Mouse (Mus musculus) forebrain, embryonic 15.5 days (tissue): ENCODE results near the gene Sept5. TPM values are rescaled to one million over a fixed set of nuclear protein-coding genes. Genes with fewer than 3 reads are reported as not detected.

Experiments used
- ATAC-seq: fragments of 200-750 bp; cut with Nextera tagmentation; replicated peaks from 2 replicates; pipeline ENCODE4 v1.8.0; 2017; ENCODE audit warnings: mild to moderate bottlenecking, moderate TSS enrichment, moderate library complexity
- H3K27ac ChIP-seq: fragments of 300-500 bp; sonication (generic); replicated peaks from 2 replicates; pipeline ENCODE4 v1.5.1; 2015; ENCODE audit warnings: mild to moderate bottlenecking, inconsistent platforms
- H3K27me3 ChIP-seq: fragments of 300-500 bp; sonication (generic); 2 replicates; pipeline ENCODE4 v1.6.1; 2015; ENCODE audit warnings: inconsistent platforms
- H3K36me3 ChIP-seq: fragments of 300-500 bp; sonication (generic); 2 replicates; pipeline ENCODE4 v1.6.1; 2015; ENCODE audit warnings: mild to moderate bottlenecking, inconsistent platforms
- H3K4me1 ChIP-seq: fragments of 300-500 bp; sonication (generic); 2 replicates; pipeline ENCODE4 v1.6.1; 2015; ENCODE audit warnings: inconsistent platforms
- H3K4me2 ChIP-seq: fragments of 300-500 bp; sonication (generic); replicated peaks from 2 replicates; pipeline ENCODE4 v1.6.1; 2015; ENCODE audit warnings: mild to moderate bottlenecking, inconsistent platforms
- H3K4me3 ChIP-seq: fragments of 300-500 bp; sonication (generic); 2 replicates; pipeline ENCODE4 v1.5.1; 2015; ENCODE audit warnings: mild to moderate bottlenecking, inconsistent platforms
- H3K9ac ChIP-seq: fragments of 300-500 bp; sonication (generic); replicated peaks from 2 replicates; pipeline ENCODE4 v1.6.1; 2015; ENCODE audit warnings: mild to moderate bottlenecking, inconsistent platforms
- H3K9me3 ChIP-seq: fragments of 300-500 bp; sonication (generic); 2 replicates; pipeline ENCODE4 v1.6.1; 2016; ENCODE audit warnings: inconsistent platforms
- WGBS: fragments of 180-500 bp; shearing (Covaris S2); methylation state at CpG from one replicate; pipeline ENCODE4 v1.1.7; 2015; ENCODE audit warnings: mixed read lengths; 5-methylcytosine and 5-hydroxymethylcytosine counted together
- polyA plus RNA-seq: library from polyadenylated mRNA; unstranded; fragments of >200 nt; fragmentation: Nextera tagmentation; extraction: Ambion mirVana; gene quantifications from 2 replicates; pipeline ENCODE4 v1.2.1, GENCODE M21; 2015

Sept5 gene
- polyA plus RNA-seq = 194 and 203 TPM in 2 replicates

GRCm38 (mm10) chr16:18629390-18630231 lies at the start of gene Sept5:
Gene Sept5, minus strand, starts transcription at chr16:18629954.
- no peaks in the 10 kb centered on the region for H3K9me3 ChIP-seq
- peak within 1 kb of the TSS; percentile 96 for H3K9ac ChIP-seq
- peak within 1 kb of the TSS; percentile 87 for H3K4me2 ChIP-seq
- WGBS = under 1% methylated on average over 55 of the region's 93 CpGs
- peaks cover 7% of the 10 kb centered on the region for H3K36me3 ChIP-seq
- H3K4me1 ChIP-seq = peaks cover 43% of the 10 kb centered on the region
- peak; percentile 46 for ATAC-seq
- H3K27me3 ChIP-seq = peaks cover 15% of the 10 kb centered on the region
- H3K4me3 ChIP-seq = peak within 1 kb of the TSS; percentile 87
- H3K27ac ChIP-seq = peak within 1 kb of the TSS; percentile 79

- H3K27ac ChIP-seq = no peak overlapping the region
- no peak for ATAC-seq
- WGBS = 48% methylated on average over 5 of the region's 5 CpGs
These were observed 49.4 kb upstream of the Sept5 start for GRCm38 (mm10) chr16:18679112-18679511.

GRCm38 (mm10) chr16:18677746-18678679 lies 48.3 kb upstream of the Sept5 start:
- Histone ChIP-seq H3K4me2 (no peak overlapping the region), H3K9ac (no peak overlapping the region), H3K4me1 (no peaks in the 10 kb centered on the region), H3K9me3 (no peaks in the 10 kb centered on the region), H3K27me3 (no peaks in the 10 kb centered on the region), H3K36me3 (no peaks in the 10 kb centered on the region), H3K4me3 (no peak overlapping the region), H3K27ac (no peak overlapping the region)
- 41% methylated on average over 17 of the region's 17 CpGs for WGBS
- no peak for ATAC-seq

More at GRCm38 (mm10) chr16:18679112-18679511, 49.4 kb upstream of the Sept5 start:
- Histone ChIP-seq H3K9ac (no peak overlapping the region), H3K27me3 (no peaks in the 10 kb centered on the region), H3K36me3 (no peaks in the 10 kb centered on the region), H3K4me3 (no peak overlapping the region), H3K4me1 (no peaks in the 10 kb centered on the region), H3K9me3 (no peaks in the 10 kb centered on the region), H3K4me2 (no peak overlapping the region)

- 87% methylated on average over 3 of the region's 3 CpGs for WGBS
- ATAC-seq = no peak
- no peaks in the 10 kb centered on the region for H3K4me1 ChIP-seq
These were observed 43.3 kb upstream of the Sept5 start for GRCm38 (mm10) chr16:18673005-18673404.

GRCm38 (mm10) chr16:18672027-18672426 lies 42.3 kb upstream of the Sept5 start:
- Histone ChIP-seq H3K9ac (no peak overlapping the region), H3K36me3 (no peaks in the 10 kb centered on the region), H3K4me1 (no peaks in the 10 kb centered on the region), H3K27me3 (no peaks in the 10 kb centered on the region), H3K9me3 (no peaks in the 10 kb centered on the region), H3K4me3 (no peak overlapping the region), H3K27ac (no peak overlapping the region), H3K4me2 (no peak overlapping the region)
- WGBS = 75% methylated on average over 5 of the region's 5 CpGs
- ATAC-seq = no peak

More at GRCm38 (mm10) chr16:18673005-18673404, 43.3 kb upstream of the Sept5 start:
- H3K4me3 ChIP-seq = no peak overlapping the region
- H3K27me3 ChIP-seq = no peaks in the 10 kb centered on the region
- H3K9me3 ChIP-seq = no peaks in the 10 kb centered on the region
- no peak overlapping the region for H3K27ac ChIP-seq
- H3K9ac ChIP-seq = no peak overlapping the region
- no peaks in the 10 kb centered on the region for H3K36me3 ChIP-seq
- H3K4me2 ChIP-seq = no peak overlapping the region

- no peak for ATAC-seq
- WGBS = 73% methylated on average over 6 of the region's 6 CpGs
- H3K4me2 ChIP-seq = no peak overlapping the region
- H3K36me3 ChIP-seq = no peaks in the 10 kb centered on the region
- no peak overlapping the region for H3K4me3 ChIP-seq
- H3K27ac ChIP-seq = no peak overlapping the region
- H3K9ac ChIP-seq = no peak overlapping the region
- H3K4me1 ChIP-seq = no peaks in the 10 kb centered on the region
- H3K27me3 ChIP-seq = no peaks in the 10 kb centered on the region
- H3K9me3 ChIP-seq = no peaks in the 10 kb centered on the region
These were observed 40.2 kb upstream of the Sept5 start for GRCm38 (mm10) chr16:18669914-18670313.

GRCm38 (mm10) chr16:18658597-18658996 lies 28.8 kb upstream of the Sept5 start:
- Histone ChIP-seq H3K4me2 (no peak overlapping the region), H3K4me3 (no peak overlapping the region), H3K27ac (no peak overlapping the region), H3K9ac (no peak overlapping the region), H3K9me3 (no peaks in the 10 kb centered on the region), H3K36me3 (no peaks in the 10 kb centered on the region), H3K4me1 (no peaks in the 10 kb centered on the region), H3K27me3 (no peaks in the 10 kb centered on the region)
- no peak for ATAC-seq
- WGBS = 79% methylated on average over 4 of the region's 4 CpGs

GRCm38 (mm10) chr16:18655372-18656098 lies 25.8 kb upstream of the Sept5 start:
- H3K36me3 ChIP-seq = no peaks in the 10 kb centered on the region
- WGBS = 62% methylated on average over 5 of the region's 5 CpGs
- no peaks in the 10 kb centered on the region for H3K4me1 ChIP-seq
- H3K9me3 ChIP-seq = no peaks in the 10 kb centered on the region
- H3K27me3 ChIP-seq = no peaks in the 10 kb centered on the region
- no peak overlapping the region for H3K4me2 ChIP-seq
- no peak overlapping the region for H3K4me3 ChIP-seq
- no peak overlapping the region for H3K9ac ChIP-seq
- ATAC-seq = no peak
- no peak overlapping the region for H3K27ac ChIP-seq

- Histone ChIP-seq H3K4me3 (no peak overlapping the region), H3K27ac (no peak overlapping the region), H3K9ac (no peak overlapping the region), H3K27me3 (no peaks in the 10 kb centered on the region), H3K4me2 (no peak overlapping the region), H3K4me1 (no peaks in the 10 kb centered on the region), H3K36me3 (no peaks in the 10 kb centered on the region), H3K9me3 (no peaks in the 10 kb centered on the region)
- WGBS = 87% methylated on average over 6 of the region's 6 CpGs
- no peak for ATAC-seq
These were observed 23.8 kb upstream of the Sept5 start for GRCm38 (mm10) chr16:18653290-18654160.

- Histone ChIP-seq H3K27ac (no peak overlapping the region), H3K27me3 (no peaks in the 10 kb centered on the region), H3K4me3 (no peak overlapping the region), H3K4me2 (no peak overlapping the region), H3K36me3 (no peaks in the 10 kb centered on the region), H3K4me1 (no peaks in the 10 kb centered on the region), H3K9ac (no peak overlapping the region), H3K9me3 (no peaks in the 10 kb centered on the region)
- ATAC-seq = no peak
- 72% methylated on average over 3 of the region's 3 CpGs for WGBS
These were observed 19.4 kb upstream of the Sept5 start for GRCm38 (mm10) chr16:18649126-18649525.

- 71% methylated on average over 6 of the region's 6 CpGs for WGBS
- no peaks in the 10 kb centered on the region for H3K27me3 ChIP-seq
These were observed 15.6 kb upstream of the Sept5 start for GRCm38 (mm10) chr16:18645329-18645728.

More at GRCm38 (mm10) chr16:18645329-18645728, 15.6 kb upstream of the Sept5 start:
- H3K36me3 ChIP-seq = no peaks in the 10 kb centered on the region
- H3K9ac ChIP-seq = no peak overlapping the region
- no peak overlapping the region for H3K4me2 ChIP-seq
- H3K4me3 ChIP-seq = no peak overlapping the region
- no peaks in the 10 kb centered on the region for H3K9me3 ChIP-seq
- no peaks in the 10 kb centered on the region for H3K4me1 ChIP-seq
- H3K27ac ChIP-seq = no peak overlapping the region
- no peak for ATAC-seq
